Mouse (Mus musculus) small intestine, adult 2 months (tissue): ENCODE measurements around the gene Irf1. TPM values are rescaled to one million over a fixed set of nuclear protein-coding genes. Genes with fewer than 3 reads are reported as not detected.
A peak's percentile ranks its signal among the peaks of the same experiment; 100 is the strongest.

Experiments
- H3K27ac ChIP-seq: fragments of 200-500 bp; 2 replicates; pipeline ENCODE4 v1.5.1; 2012; ENCODE audit warnings: low read depth, low read length, control low read depth, inconsistent platforms; ENCODE audit not compliant: insufficient read depth
- H3K27me3 ChIP-seq: fragments of 200-500 bp; 2 replicates; pipeline ENCODE4 v1.6.1; 2012; ENCODE audit warnings: mild to moderate bottlenecking, moderate library complexity, low read length, inconsistent platforms; ENCODE audit not compliant: control insufficient read depth, insufficient read depth
- H3K36me3 ChIP-seq: fragments of 200-500 bp; 2 replicates; pipeline ENCODE4 v1.6.1; 2012; ENCODE audit warnings: mild to moderate bottlenecking, low read length, control low read depth, inconsistent platforms; ENCODE audit not compliant: control insufficient read depth, insufficient read depth
- H3K4me1 ChIP-seq: fragments of 200-500 bp; 2 replicates; pipeline ENCODE4 v1.6.1; 2012; ENCODE audit warnings: low read length, inconsistent platforms, mixed read lengths; ENCODE audit not compliant: control insufficient read depth, insufficient read depth, insufficient read length
- H3K4me3 ChIP-seq: fragments of 200-500 bp; 2 replicates; pipeline ENCODE4 v1.5.1; 2012; ENCODE audit warnings: low read depth, mild to moderate bottlenecking, control low read depth, inconsistent platforms, low read length, moderate library complexity
- CTCF ChIP-seq: fragments of 200-500 bp; IDR thresholded peaks from 2 replicates; pipeline ENCODE4 v1.5.1; 2012; ENCODE audit warnings: low read depth, mild to moderate bottlenecking, control low read depth, inconsistent platforms, low read length, moderate library complexity, mixed read lengths; ENCODE audit not compliant: insufficient replicate concordance, insufficient read length; ENCODE audit errors: extremely low read depth
- POLR2A ChIP-seq: fragments of 200-500 bp; IDR thresholded peaks from 2 replicates; pipeline ENCODE4 v1.6.1; 2012; ENCODE audit warnings: low read depth, mild to moderate bottlenecking, control low read depth, inconsistent platforms, low read length, moderate library complexity
- WGBS: fragments of 180-500 bp; shearing (Covaris S2); methylation state at CpG from one replicate; pipeline ENCODE4 v1.1.7; 2018; 5-methylcytosine and 5-hydroxymethylcytosine counted together
- polyA plus RNA-seq: library from polyadenylated mRNA; depleted of rRNA; stranded (reverse); fragments of >200 nt; gene quantifications from 2 replicates; pipeline ENCODE4 v1.2.3, GENCODE M21; 2012

Gene Irf1
- polyA plus RNA-seq, 1 experiment = 233 TPM

DNA sequence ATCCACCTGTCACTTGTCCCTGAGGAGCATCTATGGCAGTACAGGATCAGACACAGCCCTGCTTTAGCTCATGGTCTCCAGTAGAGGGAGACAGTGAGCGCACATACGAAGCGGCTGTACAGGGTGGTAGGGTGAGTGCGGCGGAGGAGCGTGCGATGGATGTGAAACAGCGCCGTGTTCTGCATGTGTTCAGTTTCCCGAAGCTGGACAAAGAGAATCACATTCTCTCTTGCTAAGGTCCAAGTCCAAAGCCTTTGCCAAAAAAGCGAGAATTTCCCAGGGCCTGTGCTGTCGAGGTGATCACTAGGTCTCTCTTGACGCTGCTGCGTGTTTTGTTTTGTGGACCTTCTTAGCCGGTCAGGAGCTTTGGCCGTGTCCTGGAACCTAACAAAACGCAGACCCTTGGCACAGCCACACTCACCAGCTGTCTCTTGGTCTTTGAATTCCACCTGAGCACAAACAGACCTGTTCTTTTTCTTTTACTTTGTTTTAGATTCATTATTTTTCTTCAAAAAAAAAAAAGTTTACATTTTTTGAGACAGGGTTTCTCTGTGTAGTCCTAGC is 34.0 kb upstream of the Irf1 start:
- 13% methylated on average over 17 of the region's 17 CpGs for WGBS

GRCm38 (mm10) chr11:53736771-53737572 is 32.8 kb upstream of the Irf1 start:
- Histone ChIP-seq H3K27me3 (no peaks in the 10 kb centered on the region), H3K4me3 (no peak overlapping the region), H3K36me3 (no peaks in the 10 kb centered on the region), H3K4me1 (0 out of 2 replicates have a peak, but pooled peaks cover 3% of the 10 kb centered on the region), H3K27ac (peak overlapping the region; percentile 35; the same call in 1 of the 2 replicates)
- TF ChIP-seq CTCF (peak; percentile 76; the same call in 1 of the 2 replicates), POLR2A (no peak)
- 49% methylated on average over 14 of the region's 14 CpGs for WGBS

More for the DNA sequence above, 34.0 kb upstream of the Irf1 start:
- TF ChIP-seq CTCF (peak; percentile 92; the same call in 1 of the 2 replicates), POLR2A (no peak)
- no peaks in the 10 kb centered on the region for H3K36me3 ChIP-seq
- peak overlapping the region; percentile 33 for H3K4me3 ChIP-seq
- no peaks in the 10 kb centered on the region for H3K27me3 ChIP-seq
- no peak overlapping the region for H3K27ac ChIP-seq
- 0 out of 2 replicates have a peak, but pooled peaks cover 3% of the 10 kb centered on the region for H3K4me1 ChIP-seq

GRCm38 (mm10) chr11:53737573-53737946 is 32.3 kb upstream of the Irf1 start:
- no peaks in the 10 kb centered on the region for H3K27me3 ChIP-seq
- WGBS = 20% methylated on average over 6 of the region's 6 CpGs
- no peaks in the 10 kb centered on the region for H3K36me3 ChIP-seq
- no peak overlapping the region for H3K4me3 ChIP-seq
- TF ChIP-seq CTCF (peak; percentile 48; the same call in 1 of the 2 replicates), POLR2A (no peak)
- 0 out of 2 replicates have a peak, but pooled peaks cover 3% of the 10 kb centered on the region for H3K4me1 ChIP-seq
- peak overlapping the region; percentile 35; the same call in 1 of the 2 replicates for H3K27ac ChIP-seq

- TF ChIP-seq CTCF = peak; percentile 5; the same call in 1 of the 2 replicates
- TF ChIP-seq POLR2A = no peak
- H3K27me3 ChIP-seq = no peaks in the 10 kb centered on the region
- H3K4me1 ChIP-seq = no peaks in the 10 kb centered on the region
- H3K36me3 ChIP-seq = no peaks in the 10 kb centered on the region
- 65% methylated on average over 5 of the region's 5 CpGs for WGBS
- no peak overlapping the region for H3K27ac ChIP-seq
- H3K4me3 ChIP-seq = no peak overlapping the region
Observed at GRCm38 (mm10) chr11:53742353-53742752, 27.5 kb upstream of the Irf1 start.

GRCm38 (mm10) chr11:53745260-53745659 is 24.6 kb upstream of the Irf1 start:
- WGBS = 74% methylated on average over 2 of the region's 2 CpGs
- H3K4me3 ChIP-seq = no peak overlapping the region
- H3K4me1 ChIP-seq = no peaks in the 10 kb centered on the region
- no peaks in the 10 kb centered on the region for H3K27me3 ChIP-seq
- TF ChIP-seq CTCF = no peak
- TF ChIP-seq POLR2A = no peak
- no peak overlapping the region for H3K27ac ChIP-seq
- no peaks in the 10 kb centered on the region for H3K36me3 ChIP-seq

- no peaks in the 10 kb centered on the region for H3K4me1 ChIP-seq
- no peak overlapping the region for H3K4me3 ChIP-seq
- WGBS = 86% methylated on average over 9 of the region's 9 CpGs
- H3K36me3 ChIP-seq = no peaks in the 10 kb centered on the region
- peak overlapping the region; percentile 5; the same call in 1 of the 2 replicates for H3K27ac ChIP-seq
- no peaks in the 10 kb centered on the region for H3K27me3 ChIP-seq
- no peak for TF ChIP-seq CTCF
- TF ChIP-seq POLR2A = no peak
Observed at GRCm38 (mm10) chr11:53747985-53748384, 21.8 kb upstream of the Irf1 start.

GRCm38 (mm10) chr11:53748614-53749013 is 21.2 kb upstream of the Irf1 start:
- H3K36me3 ChIP-seq = no peaks in the 10 kb centered on the region
- no peaks in the 10 kb centered on the region for H3K4me1 ChIP-seq
- H3K4me3 ChIP-seq = no peak overlapping the region
- 78% methylated on average over 6 of the region's 6 CpGs for WGBS
- H3K27me3 ChIP-seq = no peaks in the 10 kb centered on the region
- peak overlapping the region; percentile 5; the same call in 1 of the 2 replicates for H3K27ac ChIP-seq
- TF ChIP-seq CTCF = no peak
- TF ChIP-seq POLR2A = no peak
